Comparison of ENCODE assay signal across 8 mouse cellular contexts in genomic region chr5:44225911-44226520, GRCm38 (mm10). TPM values are rescaled to one million over a fixed set of nuclear protein-coding genes. Genes with fewer than 3 reads are reported as not detected.
A peak's percentile ranks its signal among the peaks of the same experiment; 100 is the strongest.
DNase-seq lines count a peak whose midpoint lies in the region; ATAC-seq lines count a peak whose summit lies in the region.

No protein-coding gene starts in this region.

- peak; percentile 35 for DNase-seq in embryo, embryonic 10 days (ENCODE audit: low spot score)
- no peak for DNase-seq in embryo, embryonic 11 days
- peak; percentile 58 for DNase-seq in CD4-positive, CD25-positive, alpha-beta regulatory T cell, adult 2 months (ENCODE audit: low read depth, low spot score)
- DNase-seq in embryonic facial prominence, embryonic 11.5 days (ENCODE audit: low spot score) = peak; percentile 44
- DNase-seq in limb, embryonic 10.5 days (ENCODE audit: low spot score) = no peak
- DNase-seq in midbrain, embryonic 10.5 days (ENCODE audit: low spot score) = no peak

- H3K27me3 ChIP-seq in embryonic facial prominence, embryonic 11.5 days (ENCODE audit: control insufficient read depth, insufficient read depth, low read length) = no peaks in the 10 kb centered on the region
- no peaks in the 10 kb centered on the region for H3K27me3 ChIP-seq in heart, embryonic 13.5 days (replicated peaks)
- H3K27me3 ChIP-seq in limb, embryonic 10.5 days (ENCODE audit: low read depth, poor library complexity, severe bottlenecking) = no peaks in the 10 kb centered on the region
- H3K27me3 ChIP-seq in midbrain, embryonic 10.5 days (ENCODE audit: low read depth, poor library complexity, severe bottlenecking) = no peaks in the 10 kb centered on the region
- H3K27me3 ChIP-seq in stomach, embryonic 15.5 days (replicated peaks) = no peaks in the 10 kb centered on the region

- H3K27ac ChIP-seq in embryonic facial prominence, embryonic 11.5 days (replicated peaks; ENCODE audit: low read depth, low read length) = peak overlapping the region; percentile 83
- peak overlapping the region; percentile 92 for H3K27ac ChIP-seq in heart, embryonic 13.5 days (replicated peaks)
- H3K27ac ChIP-seq in limb, embryonic 10.5 days = peak overlapping the region; percentile 99
- peak overlapping the region; percentile 98 for H3K27ac ChIP-seq in midbrain, embryonic 10.5 days (replicated peaks)
- peak overlapping the region; percentile 84 for H3K27ac ChIP-seq in stomach, embryonic 15.5 days

- ATAC-seq in embryonic facial prominence, embryonic 11.5 days (replicated peaks; ENCODE audit: insufficient number of reproducible peaks, low FRiP score, low TSS enrichment, low read depth) = peak; percentile 74
- ATAC-seq in heart, embryonic 13.5 days (ENCODE audit: extremely low read depth, insufficient number of reproducible peaks, low FRiP score, low TSS enrichment) = peak; percentile 61; the same call in 1 of the 2 replicates
- peak; percentile 64 for ATAC-seq in stomach, embryonic 15.5 days (ENCODE audit: insufficient read depth, low FRiP score, low read depth)

- H3K4me3 ChIP-seq in embryonic facial prominence, embryonic 11.5 days (ENCODE audit: low read depth, low read length) = peak overlapping the region; percentile 93
- H3K4me3 ChIP-seq in heart, embryonic 13.5 days = peak overlapping the region; percentile 96
- peak overlapping the region; percentile 94 for H3K4me3 ChIP-seq in limb, embryonic 10.5 days
- H3K4me3 ChIP-seq in midbrain, embryonic 10.5 days = peak overlapping the region; percentile 92
- H3K4me3 ChIP-seq in stomach, embryonic 15.5 days (replicated peaks) = peak overlapping the region; percentile 90

- H3K4me1 ChIP-seq in embryonic facial prominence, embryonic 11.5 days (ENCODE audit: control insufficient read depth, insufficient read depth, low read length) = peaks cover 3% of the 10 kb centered on the region; the same call in 1 of the 2 replicates
- peaks cover 49% of the 10 kb centered on the region for H3K4me1 ChIP-seq in heart, embryonic 13.5 days
- H3K4me1 ChIP-seq in limb, embryonic 10.5 days = peaks cover 34% of the 10 kb centered on the region
- peaks cover 48% of the 10 kb centered on the region for H3K4me1 ChIP-seq in midbrain, embryonic 10.5 days
- peaks cover 13% of the 10 kb centered on the region for H3K4me1 ChIP-seq in stomach, embryonic 15.5 days

- H3K9ac ChIP-seq in embryonic facial prominence, embryonic 11.5 days (replicated peaks; ENCODE audit: low read length) = peak overlapping the region; percentile 97
- peak overlapping the region; percentile 98 for H3K9ac ChIP-seq in heart, embryonic 13.5 days
- peak overlapping the region; percentile 88 for H3K9ac ChIP-seq in stomach, embryonic 15.5 days

- H3K9me3 ChIP-seq in embryonic facial prominence, embryonic 11.5 days (replicated peaks; ENCODE audit: control insufficient read depth, low read length) = no peaks in the 10 kb centered on the region
- H3K9me3 ChIP-seq in heart, embryonic 13.5 days = no peaks in the 10 kb centered on the region
- no peaks in the 10 kb centered on the region for H3K9me3 ChIP-seq in limb, embryonic 10.5 days (replicated peaks)
- no peaks in the 10 kb centered on the region for H3K9me3 ChIP-seq in midbrain, embryonic 10.5 days (replicated peaks)
- no peaks in the 10 kb centered on the region for H3K9me3 ChIP-seq in stomach, embryonic 15.5 days

- under 1% methylated on average over 54 of the region's 72 CpGs for WGBS in embryonic facial prominence, embryonic 11.5 days
- under 1% methylated on average over 47 of the region's 72 CpGs for WGBS in heart, embryonic 13.5 days
- under 1% methylated on average over 66 of the region's 72 CpGs for WGBS in limb, embryonic 10.5 days
- WGBS in midbrain, embryonic 10.5 days = under 1% methylated on average over 71 of the region's 72 CpGs
- under 1% methylated on average over 68 of the region's 72 CpGs for WGBS in stomach, embryonic 15.5 days

- no peaks in the 10 kb centered on the region for H3K36me3 ChIP-seq in embryonic facial prominence, embryonic 11.5 days (replicated peaks; ENCODE audit: control insufficient read depth, insufficient read depth, low read depth, low read length)
- no peaks in the 10 kb centered on the region for H3K36me3 ChIP-seq in heart, embryonic 13.5 days
- H3K36me3 ChIP-seq in limb, embryonic 10.5 days = peaks cover 6% of the 10 kb centered on the region; the same call in 1 of the 2 replicates
- H3K36me3 ChIP-seq in midbrain, embryonic 10.5 days = peaks cover 4% of the 10 kb centered on the region; the same call in 1 of the 2 replicates
- H3K36me3 ChIP-seq in stomach, embryonic 15.5 days = no peaks in the 10 kb centered on the region

- peak overlapping the region; percentile 74 for H3K4me2 ChIP-seq in embryonic facial prominence, embryonic 11.5 days (ENCODE audit: low read depth, low read length)
- H3K4me2 ChIP-seq in heart, embryonic 13.5 days = peak overlapping the region; percentile 90
- H3K4me2 ChIP-seq in stomach, embryonic 15.5 days = peak overlapping the region; percentile 62

RNA-seq across cellular contexts. Expression of gene Tapt1, which starts 0.4 kb away (rescaled TPM):
- polyA plus RNA-seq in embryonic facial prominence, embryonic 11.5 days (2014; fragmentation: Nextera tagmentation; extraction: Ambion mirVana) = 31.8 and 35.4 TPM in 2 replicates
- polyA plus RNA-seq in heart, embryonic 13.5 days (2015; fragmentation: Nextera tagmentation; extraction: Ambion mirVana) = 18.1 and 22.5 TPM in 2 replicates
- 30.5 and 32.4 TPM in 2 replicates for polyA plus RNA-seq in limb, embryonic 10.5 days (2016; fragmentation: Nextera tagmentation; extraction: Ambion mirVana)
- polyA plus RNA-seq in midbrain, embryonic 10.5 days (2016; fragmentation: Nextera tagmentation; extraction: Ambion mirVana) = 22.9 and 25.0 TPM in 2 replicates
- 29.7 and 31.0 TPM in 2 replicates for polyA plus RNA-seq in stomach, embryonic 15.5 days (2015; fragmentation: Nextera tagmentation; extraction: Ambion mirVana)

Comparison
In these comparisons a context has a peak if more than half of its experiments do, and no peak if none do; other contexts are left out.
1. DNase-seq: peak in embryo, embryonic 10 days (single experiment), CD4-positive, CD25-positive, alpha-beta regulatory T cell, adult 2 months (single experiment) and embryonic facial prominence, embryonic 11.5 days (single experiment); none in embryo, embryonic 11 days (single experiment), limb, embryonic 10.5 days (single experiment) and midbrain, embryonic 10.5 days (single experiment).
2. Peak in every context shown above with its lines, with median percentiles within 50 percentile points of each other: ATAC-seq, H3K27ac ChIP-seq, H3K4me2 ChIP-seq, H3K4me3 ChIP-seq and H3K9ac ChIP-seq.